Mouse (Mus musculus): ENCODE measurements around the gene Cotl1. TPM values are rescaled to one million over a fixed set of nuclear protein-coding genes. Genes with fewer than 3 reads are reported as not detected.

Cotl1 gene
- polyA plus RNA-seq, 1 experiment from 2014 or later: 54.6 TPM

GRCm38 (mm10) chr8:119840905-119841411 lies 614 bp upstream of the Cotl1 start:
- Histone ChIP-seq H3K4me1 (ENCODE audit: insufficient read depth, low read depth, low read length) (peaks cover 14% of the 10 kb centered on the region; the same call in 1 of the 2 replicates), H3K27ac (ENCODE audit: low read length) (peak overlapping the region; percentile 47; the same call in 1 of the 2 replicates), H3K4me2 (replicated peaks; ENCODE audit: low read depth, low read length) (peak overlapping the region; percentile 91), H3K9ac (replicated peaks; ENCODE audit: low read depth) (no peak overlapping the region), H3K36me3 (ENCODE audit: insufficient read depth, low read length) (no peaks in the 10 kb centered on the region), H3K4me3 (ENCODE audit: low read depth, low read length) (peak overlapping the region; percentile 59), H3K27me3 (replicated peaks; ENCODE audit: insufficient read depth, low read length) (no peaks in the 10 kb centered on the region), H3K9me3 (ENCODE audit: low read length) (no peaks in the 10 kb centered on the region)
- TF ChIP-seq EP300 (IDR thresholded peaks at IDR 0.05) (no peak), CTCF (IDR thresholded peaks at IDR 0.05) (peak; percentile 2; the same call in 1 of the 2 replicates)
- ATAC-seq (no peak), DNase-seq (ENCODE audit: low spot score) (no peak)
- WGBS: 23% methylated on average over 8 of the region's 8 CpGs

DNA sequence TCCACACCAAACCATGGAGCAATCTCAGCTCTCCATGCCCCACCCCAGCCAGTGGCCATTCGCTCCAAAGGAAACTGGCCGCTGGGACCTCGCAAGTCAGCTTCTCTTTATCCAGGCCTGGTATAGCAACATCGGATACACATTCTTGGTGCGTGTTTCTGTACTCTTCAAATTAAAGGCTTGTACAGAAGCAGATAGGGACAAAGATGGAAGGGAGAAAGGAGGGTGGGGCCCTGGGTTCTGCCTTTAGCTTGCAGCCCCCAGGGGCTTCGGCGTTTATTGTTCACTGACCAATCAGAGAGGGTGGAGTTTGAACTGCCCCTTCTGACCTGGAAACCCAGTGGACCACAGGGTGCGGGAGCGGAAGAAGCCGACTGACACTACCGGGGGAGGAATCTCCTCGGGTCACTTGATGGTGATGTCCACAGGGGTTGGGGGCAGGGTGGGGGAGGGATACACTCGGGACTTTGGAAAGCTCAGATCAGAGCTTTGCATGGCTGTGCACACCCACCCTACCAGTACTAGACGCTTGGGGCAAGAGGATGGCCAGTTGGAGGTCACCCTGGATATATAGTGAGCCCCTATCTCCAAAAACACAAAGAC lies 824 bp downstream of the Cotl1 start:
- ATAC-seq: no peak
- no peak overlapping the region for H3K27ac ChIP-seq (ENCODE audit: low read length)

GRCm38 (mm10) chr8:119838983-119839340 lies 1.4 kb downstream of the Cotl1 start:
- ATAC-seq: no peak

More for the DNA sequence above, 824 bp downstream of the Cotl1 start:
- Histone ChIP-seq H3K27me3 (replicated peaks; ENCODE audit: insufficient read depth, low read length) (no peaks in the 10 kb centered on the region), H3K4me2 (replicated peaks; ENCODE audit: low read depth, low read length) (peak overlapping the region; percentile 91), H3K9me3 (ENCODE audit: low read length) (no peaks in the 10 kb centered on the region), H3K9ac (replicated peaks; ENCODE audit: low read depth) (peak overlapping the region; percentile 51), H3K4me3 (ENCODE audit: low read depth, low read length) (peak overlapping the region; percentile 59), H3K4me1 (ENCODE audit: insufficient read depth, low read depth, low read length) (peaks cover 14% of the 10 kb centered on the region; the same call in 1 of the 2 replicates), H3K36me3 (ENCODE audit: insufficient read depth, low read length) (no peaks in the 10 kb centered on the region)
- DNase-seq (ENCODE audit: low spot score): no peak
- WGBS: 13% methylated on average over 14 of the region's 14 CpGs
- TF ChIP-seq CTCF (IDR thresholded peaks at IDR 0.05) (no peak), EP300 (IDR thresholded peaks at IDR 0.05) (no peak)

GRCm38 (mm10) chr8:119838100-119838982 lies 2.0 kb downstream of the Cotl1 start:
- Histone ChIP-seq H3K36me3 (ENCODE audit: insufficient read depth, low read length) (no peaks in the 10 kb centered on the region), H3K9ac (replicated peaks; ENCODE audit: low read depth) (no peak overlapping the region), H3K27ac (ENCODE audit: low read length) (peak overlapping the region; percentile 51; the same call in 1 of the 2 replicates), H3K4me3 (ENCODE audit: low read depth, low read length) (peak overlapping the region; percentile 59; the same call in 1 of the 2 replicates), H3K9me3 (ENCODE audit: low read length) (no peaks in the 10 kb centered on the region), H3K4me1 (ENCODE audit: insufficient read depth, low read depth, low read length) (peaks cover 14% of the 10 kb centered on the region; the same call in 1 of the 2 replicates), H3K27me3 (replicated peaks; ENCODE audit: insufficient read depth, low read length) (no peaks in the 10 kb centered on the region), H3K4me2 (replicated peaks; ENCODE audit: low read depth, low read length) (peak overlapping the region; percentile 91)
- WGBS: 53% methylated on average over 19 of the region's 19 CpGs
- DNase-seq (ENCODE audit: low spot score): peak; percentile 30
- no peak for ATAC-seq
- TF ChIP-seq CTCF (IDR thresholded peaks at IDR 0.05) (no peak), EP300 (IDR thresholded peaks at IDR 0.05) (no peak)

More at GRCm38 (mm10) chr8:119838983-119839340, 1.4 kb downstream of the Cotl1 start:
- Histone ChIP-seq H3K4me1 (ENCODE audit: insufficient read depth, low read depth, low read length) (peaks cover 14% of the 10 kb centered on the region; the same call in 1 of the 2 replicates), H3K36me3 (ENCODE audit: insufficient read depth, low read length) (no peaks in the 10 kb centered on the region), H3K4me3 (ENCODE audit: low read depth, low read length) (peak overlapping the region; percentile 59; the same call in 1 of the 2 replicates), H3K9ac (replicated peaks; ENCODE audit: low read depth) (no peak overlapping the region), H3K27me3 (replicated peaks; ENCODE audit: insufficient read depth, low read length) (no peaks in the 10 kb centered on the region), H3K9me3 (ENCODE audit: low read length) (no peaks in the 10 kb centered on the region), H3K4me2 (replicated peaks; ENCODE audit: low read depth, low read length) (peak overlapping the region; percentile 91), H3K27ac (ENCODE audit: low read length) (no peak overlapping the region)
- no peak for DNase-seq (ENCODE audit: low spot score)
- 65% methylated on average over 4 of the region's 4 CpGs for WGBS
- TF ChIP-seq EP300 (IDR thresholded peaks at IDR 0.05): no peak
- no peak for TF ChIP-seq CTCF (IDR thresholded peaks at IDR 0.05)

GRCm38 (mm10) chr8:119837553-119838071 lies 2.7 kb downstream of the Cotl1 start:
- no peak overlapping the region for H3K4me3 ChIP-seq (ENCODE audit: low read depth, low read length)
- H3K9ac ChIP-seq (replicated peaks; ENCODE audit: low read depth): no peak overlapping the region
- DNase-seq (ENCODE audit: low spot score) (peak; percentile 44), ATAC-seq (no peak)
- no peaks in the 10 kb centered on the region for H3K36me3 ChIP-seq (ENCODE audit: insufficient read depth, low read length)
- TF ChIP-seq CTCF (IDR thresholded peaks at IDR 0.05): peak; percentile 19; the same call in 1 of the 2 replicates
- peak; percentile 46; the same call in 1 of the 2 replicates for TF ChIP-seq EP300 (IDR thresholded peaks at IDR 0.05)
- 36% methylated on average over 10 of the region's 10 CpGs for WGBS
- peak overlapping the region; percentile 42 for H3K4me2 ChIP-seq (replicated peaks; ENCODE audit: low read depth, low read length)
- peaks cover 18% of the 10 kb centered on the region; the same call in 1 of the 2 replicates for H3K4me1 ChIP-seq (ENCODE audit: insufficient read depth, low read depth, low read length)
- H3K9me3 ChIP-seq (ENCODE audit: low read length): no peaks in the 10 kb centered on the region
- H3K27me3 ChIP-seq (replicated peaks; ENCODE audit: insufficient read depth, low read length): no peaks in the 10 kb centered on the region
- peak overlapping the region; percentile 51; the same call in 1 of the 2 replicates for H3K27ac ChIP-seq (ENCODE audit: low read length)

DNA sequence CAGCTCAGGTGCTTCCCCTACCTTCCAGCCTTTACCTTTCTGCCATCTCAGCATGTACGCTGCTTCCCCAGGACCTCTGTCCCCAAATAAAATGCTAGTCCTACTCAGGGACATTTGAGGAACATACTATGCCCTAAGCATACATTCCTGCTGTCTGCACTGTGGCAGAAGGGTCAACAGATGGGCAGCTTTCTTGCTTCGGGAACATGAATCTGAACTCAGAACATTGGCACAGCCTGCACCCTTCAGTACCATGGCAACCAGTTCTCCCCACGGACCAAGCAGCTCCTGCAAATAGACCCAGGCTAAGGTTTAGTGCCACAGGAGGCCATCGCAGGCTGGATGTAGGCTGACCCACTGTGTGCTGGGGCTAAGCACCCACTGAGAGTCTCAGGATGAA lies 3.5 kb downstream of the Cotl1 start:
- TF ChIP-seq EP300 (IDR thresholded peaks at IDR 0.05) (no peak), CTCF (IDR thresholded peaks at IDR 0.05) (no peak)
- no peak overlapping the region for H3K4me3 ChIP-seq (ENCODE audit: low read depth, low read length)
- H3K4me1 ChIP-seq (ENCODE audit: insufficient read depth, low read depth, low read length): peaks cover 26% of the 10 kb centered on the region
- no peak overlapping the region for H3K27ac ChIP-seq (ENCODE audit: low read length)
- H3K27me3 ChIP-seq (replicated peaks; ENCODE audit: insufficient read depth, low read length): no peaks in the 10 kb centered on the region
- WGBS: 78% methylated on average over 4 of the region's 4 CpGs
- no peaks in the 10 kb centered on the region for H3K36me3 ChIP-seq (ENCODE audit: insufficient read depth, low read length)
- no peaks in the 10 kb centered on the region for H3K9me3 ChIP-seq (ENCODE audit: low read length)
- DNase-seq (ENCODE audit: low spot score): no peak
- H3K4me2 ChIP-seq (replicated peaks; ENCODE audit: low read depth, low read length): no peak overlapping the region
- no peak overlapping the region for H3K9ac ChIP-seq (replicated peaks; ENCODE audit: low read depth)
- ATAC-seq: no peak
